Mouse (Mus musculus) ES-E14 (cell line): ENCODE measurements around the gene Rcbtb2.

Experiments
- HCFC1 ChIP-seq: IDR thresholded peaks from 2 replicates; pipeline ENCODE4 v1.6.1; 2012; ENCODE audit warnings: low read length, inconsistent platforms, borderline replicate concordance; ENCODE audit not compliant: insufficient read depth
- MAFK ChIP-seq: IDR thresholded peaks from 2 replicates; pipeline ENCODE4 v1.6.1; 2014; ENCODE audit warnings: mild to moderate bottlenecking, low read depth, low read length, inconsistent platforms; ENCODE audit not compliant: insufficient read depth
- ZC3H11A ChIP-seq: IDR thresholded peaks from 2 replicates; pipeline ENCODE4 v1.6.1; 2012; ENCODE audit warnings: low read depth, mild to moderate bottlenecking, inconsistent platforms, low read length, borderline replicate concordance
- ZNF384 ChIP-seq: IDR thresholded peaks from 2 replicates; pipeline ENCODE4 v1.6.1; 2012; ENCODE audit warnings: low read depth, low read length, inconsistent platforms

GRCm38 (mm10) chr14:73162192-73162800 lies 39.5 kb downstream of the Rcbtb2 start:
- TF ChIP-seq MAFK = no peak
- TF ChIP-seq ZC3H11A = no peak
- TF ChIP-seq HCFC1 = no peak
- no peak for TF ChIP-seq ZNF384
